Mouse (Mus musculus) left cerebral cortex, adult 11 months (tissue): ENCODE results near the gene Rnf167.

Experiments
- DNase-seq: peaks from one replicate; pipeline ENCODE4 v3.0.0; 2022; ENCODE audit warnings: low spot score

Rnf167 gene

DNA sequence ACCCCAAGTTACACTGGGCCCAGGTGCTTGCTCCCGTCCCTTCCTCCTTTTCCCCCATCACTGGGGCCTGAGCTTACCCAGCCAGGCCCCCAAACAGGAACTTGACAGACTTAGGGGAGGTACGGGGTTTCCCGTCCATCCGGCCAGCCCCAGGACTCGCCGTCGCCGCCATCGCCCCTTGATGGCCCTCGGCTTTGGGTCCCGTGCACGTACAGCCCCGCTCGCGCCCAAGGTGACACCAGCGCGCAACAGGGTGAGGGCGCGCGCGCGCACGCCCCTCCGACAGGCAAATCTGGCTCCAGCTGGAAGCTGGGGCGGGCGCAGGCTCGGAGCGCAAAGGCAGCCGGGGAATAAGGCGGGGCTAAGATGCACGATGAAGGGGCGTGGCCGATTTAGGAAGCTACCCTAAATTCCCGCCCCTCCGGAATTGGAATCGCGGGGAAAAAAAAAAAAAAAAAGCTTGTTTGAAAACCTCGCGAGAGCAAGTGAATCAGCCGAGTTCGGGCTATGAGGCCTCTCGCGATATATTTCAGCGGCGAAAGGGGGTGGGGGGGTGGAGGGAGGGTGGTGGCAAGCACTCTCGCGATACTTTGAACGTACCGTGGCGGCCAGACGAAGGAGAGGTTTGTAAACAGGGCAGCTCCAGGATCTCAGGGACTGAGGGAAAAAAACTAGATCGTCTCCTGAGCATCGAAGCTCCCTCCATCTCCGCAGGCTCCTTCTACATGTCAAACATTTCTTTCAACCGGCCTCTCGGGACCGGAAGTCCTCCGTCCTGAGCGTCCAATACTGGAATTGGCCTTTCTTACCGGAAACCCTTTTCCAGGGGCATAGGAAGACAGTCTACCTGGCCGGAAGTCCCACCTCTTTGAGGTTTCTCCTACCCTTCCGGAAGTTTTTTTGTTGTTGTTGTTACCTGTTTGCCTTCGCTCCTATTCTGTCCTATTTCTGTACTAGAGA lies at the start of gene Rnf167, which contains the start of gene Slc25a11:
Rnf167 (plus strand) TSS at position 545 of the 960 bp plus-strand sequence.
Slc25a11 (minus strand) TSS at position 789 of the 960 bp plus-strand sequence.
- DNase-seq: peak; percentile 95

DNA sequence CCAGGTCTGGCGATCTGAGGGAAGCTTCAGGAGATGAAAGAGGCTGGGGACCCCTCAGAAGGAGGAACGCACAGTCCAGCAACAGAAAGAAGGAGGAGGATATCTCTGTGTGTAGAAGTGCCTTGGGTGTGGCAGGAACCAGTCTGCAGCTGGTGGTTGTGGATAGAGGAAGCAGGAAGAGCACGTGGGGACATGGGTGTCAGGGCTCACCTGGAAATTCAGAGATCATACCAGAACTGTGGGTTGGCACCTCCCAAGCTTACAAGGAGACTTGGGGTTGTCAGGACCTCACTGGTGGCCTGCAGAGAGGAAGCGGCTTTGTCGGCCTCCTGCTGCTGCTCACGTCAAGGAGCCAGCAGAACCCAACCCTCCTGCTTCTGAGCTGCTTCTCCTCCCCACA lies 49.7 kb upstream of the Rnf167 start:
- no peak for DNase-seq

DNA sequence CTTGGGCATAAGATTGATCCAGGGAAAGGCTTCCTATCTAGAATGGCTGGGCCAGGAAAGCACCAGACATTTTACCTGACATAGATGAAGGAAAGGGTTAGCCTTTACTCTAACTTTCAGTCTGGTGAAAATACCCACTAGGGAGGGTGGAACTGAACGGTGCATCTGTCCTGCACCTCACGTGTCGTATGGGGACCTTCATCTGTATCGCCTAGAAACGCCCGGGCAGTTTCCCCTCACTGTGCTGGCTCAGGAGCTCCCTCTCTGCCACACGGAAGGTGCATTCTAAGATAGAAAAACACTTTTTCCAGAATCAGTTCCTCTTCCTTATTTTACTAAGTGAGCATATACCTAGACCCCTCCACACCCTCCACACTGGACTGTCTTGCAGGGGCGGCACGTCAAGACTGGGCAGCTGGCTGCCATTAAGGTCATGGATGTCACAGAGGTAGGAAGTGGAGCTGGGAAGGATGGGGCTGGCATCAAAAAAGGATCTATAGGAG lies 48.5 kb upstream of the Rnf167 start:
- no peak for DNase-seq

DNA sequence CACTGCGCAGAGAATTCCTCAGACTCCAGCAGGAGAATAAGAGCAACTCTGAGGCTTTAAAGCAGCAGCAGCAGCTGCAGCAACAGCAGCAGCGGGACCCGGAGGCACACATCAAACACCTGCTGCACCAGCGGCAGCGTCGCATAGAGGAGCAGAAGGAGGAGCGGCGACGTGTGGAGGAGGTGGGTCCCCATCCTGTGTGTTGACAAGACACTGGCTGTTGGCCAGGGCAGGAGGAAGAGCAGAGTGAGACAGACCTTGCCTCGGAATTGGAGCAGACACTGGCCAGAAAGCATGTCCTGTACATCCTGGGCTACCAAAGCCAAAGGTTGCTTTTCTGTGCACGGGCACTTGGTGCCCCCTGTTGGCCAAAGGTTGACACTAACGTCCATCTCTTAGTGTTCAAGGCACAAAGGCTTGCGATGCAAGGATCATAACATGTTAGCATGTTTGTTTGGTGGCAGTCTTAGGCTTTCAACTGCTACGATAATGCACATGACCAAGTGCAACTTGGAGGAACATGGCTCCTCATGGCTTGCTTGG lies 41.9 kb upstream of the Rnf167 start:
- DNase-seq: peak; percentile 57

DNA sequence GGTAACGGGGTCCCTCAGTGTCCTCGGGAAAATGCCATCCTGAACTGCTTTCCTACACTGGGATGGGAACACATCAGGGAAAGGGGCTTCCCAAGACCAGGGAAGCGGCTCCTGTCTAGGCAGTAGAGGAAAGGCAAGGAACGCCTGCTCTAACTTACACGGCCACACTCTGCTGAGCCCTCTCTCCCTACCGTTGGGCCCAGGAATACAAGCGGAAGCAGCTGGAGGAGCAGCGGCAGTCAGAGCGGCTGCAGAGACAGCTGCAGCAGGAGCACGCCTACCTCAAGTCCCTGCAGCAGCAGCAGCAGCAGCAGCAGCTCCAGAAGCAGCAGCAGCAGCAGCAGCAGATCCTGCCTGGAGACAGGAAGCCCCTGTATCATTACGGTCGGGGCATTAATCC lies 40.3 kb upstream of the Rnf167 start:
- no peak for DNase-seq

DNA sequence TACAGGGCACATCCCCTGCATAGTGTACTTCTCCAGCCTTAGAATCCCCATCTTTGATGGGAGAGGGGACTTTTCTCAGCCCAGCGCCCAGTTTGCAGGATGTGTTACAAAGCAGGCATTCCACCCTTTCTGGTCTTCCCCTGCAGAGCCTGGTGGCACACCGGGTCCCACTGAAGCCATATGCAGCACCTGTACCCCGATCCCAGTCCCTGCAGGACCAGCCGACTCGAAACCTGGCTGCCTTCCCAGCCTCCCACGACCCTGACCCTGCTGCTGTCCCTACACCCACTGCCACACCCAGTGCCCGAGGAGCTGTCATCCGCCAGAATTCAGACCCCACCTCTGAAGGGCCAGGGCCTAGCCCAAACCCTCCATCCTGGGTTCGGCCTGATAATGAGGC lies 39.4 kb upstream of the Rnf167 start:
- DNase-seq: no peak

DNA sequence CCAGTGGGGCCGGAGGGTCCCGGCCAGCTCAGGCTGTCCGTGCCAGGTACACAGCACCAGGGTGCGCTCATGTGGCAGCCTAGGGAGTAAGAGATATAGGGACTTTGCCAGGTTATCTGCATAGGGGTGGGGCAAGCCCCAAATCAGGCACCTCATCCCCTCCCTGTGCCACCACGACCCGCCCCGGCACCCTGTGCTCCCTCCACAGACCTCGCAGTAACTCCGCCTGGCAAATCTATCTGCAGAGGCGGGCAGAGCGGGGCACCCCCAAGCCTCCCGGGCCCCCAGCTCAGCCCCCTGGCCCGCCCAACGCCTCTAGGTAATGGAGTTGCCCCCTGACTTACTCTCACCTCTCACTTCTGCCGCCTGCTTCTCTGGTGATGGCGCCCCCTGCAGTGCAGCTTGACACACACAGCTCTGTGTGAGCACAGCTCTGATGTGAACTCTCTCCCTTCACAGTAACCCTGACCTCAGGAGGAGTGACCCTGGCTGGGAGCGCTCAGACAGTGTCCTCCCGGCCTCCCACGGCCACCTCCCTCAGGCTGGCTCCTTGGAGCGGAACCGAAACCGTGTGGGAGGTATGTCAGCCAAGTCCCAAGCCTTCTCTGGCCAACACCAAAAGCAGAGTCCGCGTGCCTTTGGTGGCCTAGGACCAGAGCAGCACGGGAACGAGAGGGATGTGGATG lies 38.5 kb upstream of the Rnf167 start:
- no peak for DNase-seq

DNA sequence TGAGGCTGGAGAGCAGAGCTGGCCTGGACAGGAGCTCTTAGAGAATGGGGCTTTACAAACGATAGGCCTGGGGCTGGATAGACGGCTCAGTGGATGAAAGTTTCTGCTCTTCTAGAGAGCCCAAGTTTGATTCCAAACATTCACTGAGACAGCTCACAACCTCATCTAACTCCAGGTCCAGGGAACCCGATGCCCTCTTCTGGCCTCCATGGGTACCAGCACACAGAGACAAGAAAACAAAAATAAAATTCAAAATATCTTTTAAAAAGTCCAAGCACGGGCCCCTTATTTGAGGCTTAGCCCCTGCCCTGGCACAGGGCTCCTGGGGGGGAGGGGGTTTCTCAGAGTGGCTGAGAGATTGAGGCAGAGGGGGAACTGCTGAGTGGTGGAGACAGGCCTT lies 36.3 kb upstream of the Rnf167 start:
- DNase-seq: no peak

DNA sequence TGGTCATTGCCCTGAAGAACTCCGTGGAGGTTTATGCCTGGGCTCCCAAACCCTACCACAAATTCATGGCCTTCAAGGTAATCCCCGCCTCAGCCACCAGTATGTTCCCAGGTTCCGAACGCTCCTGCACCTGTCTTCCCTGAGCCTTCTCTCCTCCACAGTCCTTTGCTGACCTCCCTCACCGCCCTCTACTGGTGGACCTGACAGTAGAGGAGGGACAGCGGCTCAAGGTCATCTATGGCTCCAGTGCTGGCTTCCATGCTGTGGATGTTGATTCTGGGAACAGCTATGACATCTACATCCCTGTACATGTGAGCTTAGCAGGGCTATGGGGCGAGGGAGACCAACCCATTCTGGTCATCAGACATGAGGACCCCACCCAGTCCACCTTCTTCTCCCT lies 34.5 kb upstream of the Rnf167 start:
- no peak for DNase-seq

DNA sequence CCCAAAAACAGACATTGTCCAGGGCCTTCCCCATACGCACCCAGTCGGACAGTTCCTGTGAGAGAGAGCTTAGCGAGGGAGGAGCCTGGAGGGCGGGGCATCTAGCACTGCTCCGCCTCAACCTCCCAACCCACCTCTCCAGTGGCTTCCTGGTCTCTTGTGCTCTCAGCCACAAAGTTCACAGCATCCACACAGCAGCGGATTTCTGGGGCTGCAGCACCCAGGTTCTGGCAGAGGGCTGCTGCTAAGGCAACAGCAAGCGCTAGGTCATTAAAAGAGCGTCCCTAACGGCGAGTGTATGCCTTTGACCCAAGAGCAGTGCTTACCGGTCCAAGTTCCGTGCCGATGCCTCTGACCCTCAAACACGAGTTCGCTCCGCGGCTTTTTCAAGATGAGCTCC lies 32.0 kb upstream of the Rnf167 start:
- no peak for DNase-seq

DNA sequence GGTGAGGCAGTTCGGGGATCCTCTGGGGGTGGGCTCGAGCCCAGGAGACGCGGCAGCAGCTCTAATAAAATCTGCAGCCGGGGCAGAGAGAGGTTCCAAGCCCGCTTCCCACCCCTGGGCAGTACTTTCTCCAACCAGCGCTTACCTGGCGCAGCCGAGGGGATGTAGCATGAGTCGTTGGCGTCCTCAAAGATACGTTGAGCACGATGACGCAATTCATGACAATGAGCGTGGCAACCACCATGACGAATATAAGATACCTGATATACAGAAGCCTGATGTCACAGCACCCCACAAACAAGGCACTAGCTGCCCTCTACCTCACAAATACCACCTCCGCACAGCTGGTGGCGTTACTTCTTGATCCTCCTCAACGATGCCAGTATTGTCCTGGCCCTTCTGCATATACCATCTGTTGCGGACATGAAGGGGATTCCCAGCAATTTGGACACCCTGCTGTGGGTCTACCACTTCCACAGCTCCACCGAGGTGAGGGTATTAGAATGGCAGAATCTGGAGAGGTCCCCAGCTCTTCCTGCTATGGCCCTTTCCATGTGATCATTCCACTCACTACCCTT lies 31.4 kb upstream of the Rnf167 start, which contains the start of gene 4930544D05Rik:
4930544D05Rik (plus strand) TSS at position 333 of the 578 bp plus-strand sequence.
- no peak for DNase-seq

DNA sequence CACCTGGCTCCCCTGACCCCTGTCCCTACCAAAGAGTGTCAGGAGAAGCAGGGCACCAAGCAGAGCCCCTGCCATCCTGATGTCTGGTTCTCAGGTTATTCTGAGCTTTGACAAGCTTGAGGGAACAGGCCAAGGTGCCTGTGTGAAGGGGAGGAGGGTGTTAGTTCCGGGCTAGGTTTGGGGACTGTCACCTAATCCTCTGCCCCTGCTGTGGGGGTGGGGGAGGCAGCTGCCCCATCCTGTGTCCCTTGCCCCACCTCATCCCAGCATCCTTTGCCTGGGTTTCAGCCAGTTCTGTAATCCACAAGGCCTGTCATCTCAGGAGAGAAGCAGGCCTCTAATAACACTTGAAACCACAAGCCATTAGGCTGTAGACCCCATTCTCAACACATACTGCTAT lies 27.9 kb upstream of the Rnf167 start, which contains the start of gene Chrne:
Chrne (minus strand) TSS at position 116 of the 400 bp plus-strand sequence.
- DNase-seq: no peak

DNA sequence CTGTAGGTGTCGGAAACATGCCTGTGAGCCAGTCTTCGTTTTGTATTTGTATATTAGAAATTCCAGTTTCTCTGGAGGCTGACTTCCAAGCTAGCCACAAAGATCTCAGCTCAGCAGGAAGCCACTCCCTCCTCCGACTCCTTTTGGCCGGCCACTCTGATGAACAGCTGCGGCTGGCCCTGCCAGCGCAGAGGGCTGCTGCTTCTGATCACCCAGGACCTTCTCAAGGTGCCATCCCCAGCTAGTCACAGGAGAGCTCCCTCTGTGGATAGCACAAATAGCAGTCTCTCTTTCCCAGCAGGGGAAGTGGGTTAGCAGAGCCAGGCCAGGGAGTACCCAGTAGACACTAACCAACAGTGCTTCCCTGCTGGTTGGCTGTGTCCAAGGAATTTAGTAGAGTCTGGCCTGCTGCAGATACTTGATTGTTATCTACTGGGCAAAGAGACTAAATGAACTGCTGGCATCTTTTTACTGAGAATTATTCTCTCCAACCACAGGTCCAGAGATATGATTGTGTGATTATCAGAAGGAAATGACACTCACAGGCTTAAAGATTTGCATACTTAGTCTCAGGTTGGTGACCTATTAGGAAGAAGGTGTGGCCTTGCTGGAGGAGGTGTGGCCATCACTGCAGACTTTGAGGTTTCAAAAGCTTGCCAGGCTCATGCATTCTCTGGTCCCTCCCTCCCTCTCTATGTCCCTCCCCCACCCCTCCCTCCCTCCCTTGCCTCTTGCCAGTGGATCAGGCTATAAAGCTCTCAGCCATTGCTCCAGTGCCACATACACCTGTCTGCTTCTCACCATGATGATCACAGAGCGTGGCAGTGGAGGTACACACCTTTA lies 24.8 kb upstream of the Rnf167 start:
- DNase-seq: no peak

DNA sequence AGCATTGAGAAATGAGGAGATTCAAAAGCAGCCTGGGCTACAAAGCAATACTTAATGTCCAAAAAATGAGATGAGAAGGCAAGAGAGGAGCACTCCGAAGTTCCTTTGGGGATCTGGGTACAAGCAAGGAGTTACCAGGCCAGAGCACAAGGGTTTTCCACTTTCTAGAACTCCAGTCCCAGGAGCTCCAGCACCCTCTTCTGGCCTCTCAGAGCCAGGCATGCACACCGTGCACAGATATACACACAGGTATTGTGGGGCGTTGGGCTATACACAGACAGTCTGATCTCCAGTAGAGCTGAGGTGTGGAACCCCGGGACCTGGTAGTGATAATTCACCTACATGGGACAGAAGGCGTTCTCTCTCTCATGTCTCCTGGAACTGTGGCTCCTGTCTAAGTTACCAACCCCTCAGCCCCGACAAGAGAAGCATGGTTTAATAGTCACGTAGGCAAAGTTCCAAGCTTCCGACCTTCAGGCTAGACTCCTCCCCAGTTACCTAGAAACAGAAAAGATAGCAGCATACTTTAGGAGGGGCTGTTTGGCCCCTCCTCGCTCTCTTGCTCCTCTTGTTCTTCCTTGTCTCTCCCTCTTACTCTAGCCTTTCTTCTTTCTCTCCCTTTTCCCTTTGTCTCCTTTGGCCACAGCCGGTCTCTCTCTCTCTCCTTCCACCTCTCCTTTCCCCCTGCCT lies 23.8 kb upstream of the Rnf167 start:
- DNase-seq: no peak

DNA sequence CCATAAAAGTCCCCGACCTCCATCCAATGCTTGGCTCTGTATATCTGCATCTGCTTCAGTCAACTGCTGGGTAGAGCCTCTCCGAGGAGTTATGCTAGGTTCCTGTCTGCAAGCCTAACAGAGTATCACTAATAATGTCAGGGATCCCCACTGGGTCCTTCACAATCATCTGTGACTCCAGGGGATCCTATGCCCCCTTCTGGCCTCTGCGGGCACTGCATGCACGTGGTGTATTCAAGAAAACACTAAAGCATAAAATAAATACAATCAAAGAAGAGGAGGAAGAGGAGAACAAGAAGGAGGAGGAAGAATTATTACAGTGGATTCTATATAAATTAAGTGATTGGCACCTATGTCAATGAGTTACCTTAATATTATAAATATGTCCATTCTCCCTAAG lies 21.6 kb upstream of the Rnf167 start:
- no peak for DNase-seq

DNA sequence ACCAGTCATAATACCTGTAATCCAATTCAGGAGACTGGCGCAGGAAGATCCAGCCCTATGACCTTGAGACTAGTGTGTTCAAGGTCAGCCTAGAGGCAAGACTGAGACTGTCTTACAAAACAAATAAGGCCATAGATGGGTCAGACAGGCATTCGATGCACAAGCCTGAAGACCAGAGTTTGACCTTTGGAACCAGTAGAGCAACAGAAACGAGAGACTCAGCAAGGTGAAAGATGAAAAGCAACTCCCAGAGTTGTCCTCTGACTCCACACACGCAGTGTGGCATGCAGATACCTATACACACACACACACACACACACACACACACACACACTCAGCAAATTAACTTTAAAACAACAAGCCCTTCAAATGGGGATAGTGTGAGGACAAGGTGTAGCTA lies 20.2 kb upstream of the Rnf167 start:
- DNase-seq: no peak

DNA sequence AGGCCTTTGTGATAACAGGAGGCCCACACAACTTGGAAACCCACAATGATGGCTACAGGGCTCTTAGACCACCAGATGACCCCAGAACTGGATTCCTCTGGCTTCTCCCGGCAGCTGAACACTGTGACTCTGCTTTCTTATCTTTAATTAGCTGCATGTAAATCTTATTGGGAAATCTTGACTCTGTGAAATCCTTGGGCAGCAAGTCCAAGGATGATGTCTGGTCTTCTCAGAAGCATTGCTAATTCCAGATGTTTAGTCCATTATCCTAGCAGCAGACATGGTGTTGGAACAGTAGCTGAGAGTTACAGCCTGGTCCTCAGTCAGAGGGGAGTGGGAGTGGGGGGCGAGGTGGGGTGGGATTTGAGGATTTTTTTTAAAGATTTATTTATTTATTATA lies 18.6 kb upstream of the Rnf167 start:
- DNase-seq: no peak

DNA sequence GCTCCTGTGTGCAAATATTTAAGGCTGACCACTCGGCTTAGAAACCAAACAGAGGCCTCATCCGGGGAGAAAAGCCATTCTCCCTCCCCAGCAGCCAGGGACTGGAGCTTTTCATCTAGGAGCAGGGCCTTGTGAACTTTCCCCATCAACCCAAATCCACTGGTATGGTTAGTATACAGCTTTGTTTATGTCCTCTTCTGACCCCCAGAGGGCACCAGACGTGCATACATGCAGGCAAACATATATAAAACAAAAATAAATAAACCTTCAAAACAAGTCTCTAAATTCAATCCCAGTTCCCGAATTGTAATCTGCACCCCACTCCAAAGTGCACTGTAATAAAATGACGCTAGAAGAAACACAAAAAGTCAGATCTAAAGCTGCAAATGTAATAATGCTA lies 17.5 kb upstream of the Rnf167 start:
- no peak for DNase-seq

DNA sequence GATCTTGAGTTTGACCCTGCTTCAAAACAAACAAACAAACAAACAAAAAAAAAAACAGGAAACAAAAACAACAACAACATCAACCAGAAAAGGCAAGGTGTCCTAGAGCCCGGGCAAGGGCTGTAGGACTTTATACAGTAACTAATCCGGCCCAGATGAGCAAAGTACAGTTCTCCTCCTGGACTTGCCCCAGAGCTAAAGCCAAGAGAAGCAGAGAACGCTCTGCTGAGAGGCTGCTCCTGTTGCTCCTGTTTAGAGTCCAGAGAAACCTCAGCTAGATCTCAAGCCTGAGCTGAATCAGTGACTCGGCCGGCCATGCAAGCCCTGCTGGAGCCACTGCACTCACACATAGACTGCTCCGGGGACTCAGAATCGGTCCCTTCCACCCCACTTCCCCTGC lies 16.9 kb upstream of the Rnf167 start:
- DNase-seq: no peak

DNA sequence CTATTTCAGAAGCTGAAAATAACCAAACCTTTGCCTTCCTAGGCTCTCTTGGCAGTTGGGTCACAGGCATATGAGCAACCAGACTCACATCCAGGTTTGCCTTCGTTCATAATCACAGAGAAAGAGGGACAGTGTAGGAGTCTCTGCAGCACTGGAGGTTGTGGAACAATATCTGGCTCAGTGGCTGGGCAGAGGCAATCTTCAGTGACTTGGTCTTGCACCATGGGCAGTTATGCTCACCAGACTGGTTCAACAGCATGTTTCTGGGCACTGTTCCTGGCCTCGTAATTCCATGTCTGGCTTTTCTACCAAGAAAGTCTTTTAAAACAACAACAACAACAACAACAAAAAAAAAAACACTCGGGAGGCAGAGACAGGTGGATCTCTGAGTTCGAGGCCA lies 11.4 kb upstream of the Rnf167 start:
- no peak for DNase-seq

DNA sequence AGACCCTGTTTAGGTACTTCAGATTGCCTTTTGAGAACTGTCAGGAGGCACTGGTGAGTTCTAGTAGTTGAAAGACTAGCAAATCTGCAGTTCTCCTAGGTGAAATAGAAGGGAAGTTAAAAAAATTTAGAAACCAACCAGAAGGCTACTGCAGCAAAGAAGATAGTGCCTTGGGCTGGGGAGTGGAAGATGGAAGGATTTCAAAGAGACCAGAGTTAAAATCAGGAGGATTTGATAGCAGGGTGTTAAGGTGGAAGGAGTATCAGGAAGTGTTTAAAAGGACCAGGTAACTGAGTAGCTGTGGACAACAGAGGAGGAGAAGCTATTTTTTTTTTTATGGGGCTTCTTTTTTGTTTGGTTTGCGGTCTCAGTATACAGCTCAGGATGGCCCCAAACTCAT lies 9.3 kb upstream of the Rnf167 start:
- no peak for DNase-seq
